Mouse (Mus musculus) kidney, postnatal 25 days (tissue): ENCODE measurements around the gene Gm2897.
"Not testable (repeated sequence)": the region's sequence is repeated elsewhere in the genome, so short reads cannot be mapped to it uniquely, and the experiment has no call there.

Experiments used
- DNase-seq, 2 experiments: peaks; one replicate each; pipeline ENCODE4 v3.0.0; 2021; ENCODE audit warnings: mixed read lengths in 2 of 2

Gene Gm2897

GRCm38 (mm10) chr14:3048727-3049512, at the start of gene Gm2897:
TSS of gene Gm2897 (plus strand) at chr14:3049285.
- peak; percentile 1 to 31 for DNase-seq

- DNase-seq = not testable (repeated sequence)
These were observed 19.4 kb upstream of the Gm2897 start, which contains the start of gene Gm2888 for GRCm38 (mm10) chr14:3029702-3030101. TSS of gene Gm2888 (plus strand) at chr14:3030002.

- DNase-seq = peak; percentile 14 to 58
These were observed 372 bp downstream of the Gm2897 start for GRCm38 (mm10) chr14:3049513-3049800.

GRCm38 (mm10) chr14:3050087-3050486, 1.0 kb downstream of the Gm2897 start:
- DNase-seq = not testable (repeated sequence)

- DNase-seq = not testable (repeated sequence)
These were observed 67.0 kb downstream of the Gm2897 start for GRCm38 (mm10) chr14:3116051-3116450.
